Mouse (Mus musculus) left cerebral cortex, adult 6 months (tissue): ENCODE measurements around the gene Tac2. TPM values are rescaled to one million over a fixed set of nuclear protein-coding genes. Genes with fewer than 3 reads are reported as not detected.

Source experiments
- long read RNA-seq, 2 experiments: library from polyadenylated mRNA; unstranded; transcript quantifications; one replicate each; pipeline ENCODE4 v2.0.0; 2019 to 2020
- polyA plus RNA-seq: library from polyadenylated mRNA; unstranded; fragments of <200 nt; fragmentation: Nextera tagmentation; gene quantifications from 2 replicates; pipeline ENCODE4 v1.2.3, GENCODE M21; 2021

Gene Tac2
- polyA plus RNA-seq = 21.2 and 22.5 TPM in 2 replicates
- long read RNA-seq, experiment 1, partial matches to known transcripts = 0 of 1 reads
- long read RNA-seq, experiment 1, other reads (novel, unspliced or antisense) = 0 of 1 reads
- long read RNA-seq, experiment 2, transcript Tac2-201 (7 exons, 678 nt) = major isoform, 10 of 10 reads
- long read RNA-seq, experiment 2, partial matches to known transcripts = 0 of 10 reads
- long read RNA-seq, experiment 2, other reads (novel, unspliced or antisense) = 0 of 10 reads

DNA sequence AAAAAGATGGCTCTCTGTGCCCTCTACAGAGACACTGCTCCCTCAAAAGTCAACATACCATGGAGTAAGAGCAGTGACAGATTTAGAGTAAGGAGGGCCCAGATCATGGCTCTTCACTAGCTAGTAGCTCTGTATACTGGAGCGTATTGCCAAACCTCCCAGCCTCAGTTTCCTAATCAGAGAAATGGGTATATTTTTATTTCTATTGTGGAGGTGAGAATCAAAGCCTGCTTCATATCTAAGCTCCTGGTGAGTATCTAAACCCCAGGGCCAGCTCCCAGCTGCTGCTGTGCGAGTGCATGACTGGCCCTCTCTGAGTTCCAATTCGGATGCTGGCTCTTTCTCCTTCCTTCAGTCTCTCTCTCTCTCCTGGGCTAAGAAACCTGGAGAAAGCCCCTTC is at the start of gene Tac2:
Gene Tac2 (plus strand): TSS at position 301 of the 400 bp plus-strand sequence.

GRCm38 (mm10) chr10:127704766-127705220 is 19.5 kb upstream of the Tac2 start, which contains the start of gene Myo1a:
Myo1a (plus strand) TSS chr10:127705170.

DNA sequence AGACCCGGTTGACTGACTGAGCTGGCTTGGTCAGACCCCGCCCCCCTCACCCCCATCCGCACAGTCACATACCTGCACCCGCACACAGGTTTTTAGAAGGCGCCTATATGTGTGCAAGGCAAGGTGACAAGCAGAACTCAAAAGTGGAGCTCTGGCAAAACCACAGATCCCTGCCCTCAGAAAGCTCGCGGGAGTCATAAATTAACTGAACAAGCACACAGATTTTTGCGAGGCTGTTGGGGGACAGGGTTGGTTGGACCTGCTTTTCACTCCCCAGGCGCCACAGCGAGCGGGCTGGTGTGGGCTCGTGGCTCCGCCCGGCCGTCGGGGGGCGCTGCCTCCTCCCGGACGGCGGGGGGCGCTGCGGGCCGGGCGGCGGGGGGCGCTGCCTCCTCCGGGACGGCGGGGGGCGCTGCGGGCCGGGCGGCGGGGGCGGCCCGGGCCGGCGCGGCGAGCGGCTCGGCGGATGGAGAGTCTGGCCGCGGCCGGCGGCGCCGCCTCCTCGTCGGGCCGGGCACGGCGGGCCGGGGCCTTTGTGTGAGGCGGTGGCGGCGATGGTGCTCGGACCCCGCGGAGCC is 14.9 kb downstream of the Tac2 start, which contains the start of gene Zbtb39:
Gene Zbtb39 (plus strand): TSS at position 456 of the 578 bp plus-strand sequence.

GRCm38 (mm10) chr10:127751548-127751947 is 27.3 kb downstream of the Tac2 start, which contains the start of gene Gpr182:
Gpr182 (minus strand) TSS chr10:127751732.

GRCm38 (mm10) chr10:127759181-127760110 is 35.2 kb downstream of the Tac2 start, which contains the start of the genes Rdh1 and Rdh16f1:
Rdh1 (plus strand) TSS chr10:127759721.
Rdh16f1 (plus strand) TSS chr10:127759787.

DNA sequence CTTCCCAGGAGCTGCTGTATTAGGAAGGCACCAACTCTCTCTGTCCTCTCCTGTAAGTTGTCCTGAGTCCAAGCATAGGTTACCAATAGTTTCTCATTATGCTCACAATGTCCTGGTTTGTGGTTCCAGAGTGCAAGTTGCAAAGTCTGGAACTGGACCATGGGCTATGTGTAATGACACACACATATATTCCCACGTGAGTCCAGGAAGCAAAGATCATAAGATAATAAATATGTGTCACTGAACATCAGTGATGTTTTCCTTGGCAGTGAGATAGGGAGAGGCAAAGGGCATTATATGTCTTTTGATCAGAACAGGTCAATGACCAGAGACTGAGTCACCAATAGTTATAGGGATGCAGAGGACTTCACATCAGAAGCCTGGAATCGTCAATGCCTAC is 51.7 kb downstream of the Tac2 start, which contains the start of gene Rdh9:
Gene Rdh9 (plus strand): TSS at position 376 of the 400 bp plus-strand sequence.

Other genes with a start within 250 kb of the Tac2 start
- not detected in 2 replicates for gene Stac3, start 222.8 kb upstream of the Tac2 start, polyA plus RNA-seq
- gene Ndufa4l2, start 209.5 kb upstream of the Tac2 start, polyA plus RNA-seq = 3.7 and 3.8 TPM in 2 replicates
- gene Shmt2, start 202.0 kb upstream of the Tac2 start, polyA plus RNA-seq = 15.4 and 17.6 TPM in 2 replicates
- gene Nxph4, start 189.9 kb upstream of the Tac2 start, polyA plus RNA-seq = 1.0 and 3.2 TPM in 2 replicates
- gene Lrp1, start 103.3 kb upstream of the Tac2 start, polyA plus RNA-seq = 19.7 and 38.3 TPM in 2 replicates
- 4.6 and 4.7 TPM in 2 replicates for gene Stat6, start 81.5 kb upstream of the Tac2 start, polyA plus RNA-seq
- gene Nemp1, start 57.6 kb upstream of the Tac2 start, polyA plus RNA-seq = 3.9 and 4.3 TPM in 2 replicates
- gene Nab2, start 55.9 kb upstream of the Tac2 start, polyA plus RNA-seq = 5.4 and 11.3 TPM in 2 replicates
- not detected in 2 replicates for gene Myo1a, start 19.3 kb upstream of the Tac2 start, polyA plus RNA-seq
- 0.71 and 0.93 TPM in 2 replicates for gene Zbtb39, start 15.1 kb downstream of the Tac2 start, polyA plus RNA-seq
- gene Gpr182, start 27.3 kb downstream of the Tac2 start, polyA plus RNA-seq = 0.47 and 0.53 TPM in 2 replicates
- not detected in 2 replicates for gene Rdh1, start 35.2 kb downstream of the Tac2 start, polyA plus RNA-seq
- gene Rdh16f1, start 35.3 kb downstream of the Tac2 start, polyA plus RNA-seq = not detected in 2 replicates
- 0.15 and 0.16 TPM in 2 replicates for gene Rdh9, start 51.9 kb downstream of the Tac2 start, polyA plus RNA-seq
- gene Rdh16, start 76.7 kb downstream of the Tac2 start, polyA plus RNA-seq = not detected in 2 replicates
- not detected in 2 replicates for gene Rdh19, start 125.5 kb downstream of the Tac2 start, polyA plus RNA-seq
- not detected in 2 replicates for gene Rdh16f2, start 142.0 kb downstream of the Tac2 start, polyA plus RNA-seq
- gene Rdh7, start 164.3 kb downstream of the Tac2 start, polyA plus RNA-seq = not detected in 2 replicates
- 0.05 TPM in 1 of 2 replicates, not detected in the other for gene Sdr9c7, start 174.0 kb downstream of the Tac2 start, polyA plus RNA-seq